Mouse (Mus musculus) hindbrain, embryonic 15.5 days (tissue): ENCODE measurements around the gene Cacng7. TPM values are rescaled to one million over a fixed set of nuclear protein-coding genes. Genes with fewer than 3 reads are reported as not detected.

Experiments used
- ATAC-seq: fragments of 200-750 bp; cut with Nextera tagmentation; 2 replicates; pipeline ENCODE4 v1.8.0; 2017; ENCODE audit warnings: low read depth, moderate number of reproducible peaks, moderate TSS enrichment; ENCODE audit not compliant: low FRiP score
- H3K27ac ChIP-seq: fragments of 300-500 bp; sonication (generic); replicated peaks from 2 replicates; pipeline ENCODE4 v1.5.1; 2015; ENCODE audit warnings: mild to moderate bottlenecking, inconsistent platforms
- H3K27me3 ChIP-seq: fragments of 300-500 bp; sonication (generic); 2 replicates; pipeline ENCODE4 v1.6.1; 2015; ENCODE audit warnings: control low read depth, inconsistent platforms
- H3K36me3 ChIP-seq: fragments of 300-500 bp; sonication (generic); 2 replicates; pipeline ENCODE4 v1.6.1; 2015; ENCODE audit warnings: control low read depth, inconsistent platforms
- H3K4me1 ChIP-seq: fragments of 300-500 bp; sonication (generic); replicated peaks from 2 replicates; pipeline ENCODE4 v1.6.1; 2015; ENCODE audit warnings: control low read depth, inconsistent platforms
- H3K4me2 ChIP-seq: fragments of 300-500 bp; sonication (generic); 2 replicates; pipeline ENCODE4 v1.6.1; 2015; ENCODE audit warnings: moderate library complexity, mild to moderate bottlenecking, inconsistent platforms
- H3K4me3 ChIP-seq: fragments of 300-500 bp; sonication (generic); 2 replicates; pipeline ENCODE4 v1.5.1; 2015; ENCODE audit warnings: mild to moderate bottlenecking, inconsistent platforms
- H3K9ac ChIP-seq: fragments of 300-500 bp; sonication (generic); 2 replicates; pipeline ENCODE4 v1.6.1; 2015; ENCODE audit warnings: inconsistent platforms
- H3K9me3 ChIP-seq: fragments of 300-500 bp; sonication (generic); 2 replicates; pipeline ENCODE4 v1.6.1; 2016; ENCODE audit warnings: control low read depth, inconsistent platforms
- WGBS: fragments of 180-500 bp; shearing (Covaris S2); methylation state at CpG from one replicate; pipeline ENCODE4 v1.1.7; 2015; 5-methylcytosine and 5-hydroxymethylcytosine counted together
- polyA plus RNA-seq: library from polyadenylated mRNA; unstranded; fragments of >200 nt; fragmentation: Nextera tagmentation; extraction: Ambion mirVana; gene quantifications from 2 replicates; pipeline ENCODE4 v1.2.1, GENCODE M21; 2015

Cacng7 gene
- polyA plus RNA-seq, 1 experiment from 2014 or later = 3.9 TPM

- Histone ChIP-seq H3K4me1 (peaks cover 37% of the 10 kb centered on the region), H3K9ac (no peak overlapping the region), H3K36me3 (peaks cover 26% of the 10 kb centered on the region), H3K27me3 (no peaks in the 10 kb centered on the region), H3K9me3 (no peaks in the 10 kb centered on the region), H3K4me2 (peak overlapping the region; percentile 47), H3K4me3 (peak overlapping the region; percentile 24), H3K27ac (no peak overlapping the region)
- ATAC-seq = no peak
- WGBS = 5% methylated on average over 14 of the region's 14 CpGs
These were observed 40.0 kb upstream of the Cacng7 start for GRCm38 (mm10) chr7:3292791-3293190.

GRCm38 (mm10) chr7:3294794-3295193 is 38.0 kb upstream of the Cacng7 start:
- no peaks in the 10 kb centered on the region for H3K27me3 ChIP-seq
- no peak overlapping the region for H3K9ac ChIP-seq
- no peaks in the 10 kb centered on the region for H3K9me3 ChIP-seq
- no peak for ATAC-seq
- H3K27ac ChIP-seq = no peak overlapping the region
- H3K4me2 ChIP-seq = no peak overlapping the region
- peaks cover 36% of the 10 kb centered on the region for H3K4me1 ChIP-seq
- 94% methylated on average over 1 of the region's 1 CpGs for WGBS
- H3K4me3 ChIP-seq = no peak overlapping the region
- peaks cover 32% of the 10 kb centered on the region for H3K36me3 ChIP-seq

- peaks cover 32% of the 10 kb centered on the region for H3K36me3 ChIP-seq
- no peaks in the 10 kb centered on the region for H3K27me3 ChIP-seq
- no peak overlapping the region for H3K4me3 ChIP-seq
- H3K4me2 ChIP-seq = no peak overlapping the region
- no peaks in the 10 kb centered on the region for H3K9me3 ChIP-seq
- H3K27ac ChIP-seq = no peak overlapping the region
- no peak overlapping the region for H3K9ac ChIP-seq
- WGBS = 91% methylated on average over 5 of the region's 5 CpGs
- peaks cover 28% of the 10 kb centered on the region for H3K4me1 ChIP-seq
- no peak for ATAC-seq
These were observed 37.2 kb upstream of the Cacng7 start for GRCm38 (mm10) chr7:3295321-3296110.

- Histone ChIP-seq H3K4me2 (no peak overlapping the region), H3K9ac (no peak overlapping the region)
- 96% methylated on average over 16 of the region's 16 CpGs for WGBS
These were observed 36.0 kb upstream of the Cacng7 start for GRCm38 (mm10) chr7:3296711-3297110.

GRCm38 (mm10) chr7:3299941-3300617 is 32.7 kb upstream of the Cacng7 start:
- Histone ChIP-seq H3K27me3 (peaks cover 12% of the 10 kb centered on the region; the same call in 1 of the 2 replicates), H3K36me3 (peaks cover 22% of the 10 kb centered on the region), H3K4me3 (no peak overlapping the region), H3K9me3 (no peaks in the 10 kb centered on the region), H3K9ac (no peak overlapping the region), H3K4me2 (no peak overlapping the region), H3K4me1 (peaks cover 36% of the 10 kb centered on the region), H3K27ac (no peak overlapping the region)
- ATAC-seq = no peak
- 57% methylated on average over 7 of the region's 7 CpGs for WGBS

More at GRCm38 (mm10) chr7:3296711-3297110, 36.0 kb upstream of the Cacng7 start:
- Histone ChIP-seq H3K9me3 (no peaks in the 10 kb centered on the region), H3K4me3 (no peak overlapping the region), H3K27ac (no peak overlapping the region), H3K4me1 (peaks cover 17% of the 10 kb centered on the region), H3K27me3 (peaks cover 8% of the 10 kb centered on the region; the same call in 1 of the 2 replicates), H3K36me3 (peaks cover 32% of the 10 kb centered on the region)
- ATAC-seq = no peak

- Histone ChIP-seq H3K36me3 (peaks cover 22% of the 10 kb centered on the region), H3K4me2 (no peak overlapping the region), H3K9me3 (no peaks in the 10 kb centered on the region), H3K4me3 (no peak overlapping the region), H3K27ac (no peak overlapping the region), H3K9ac (no peak overlapping the region), H3K27me3 (peaks cover 20% of the 10 kb centered on the region; the same call in 1 of the 2 replicates), H3K4me1 (peaks cover 37% of the 10 kb centered on the region)
- no peak for ATAC-seq
- 70% methylated on average over 8 of the region's 8 CpGs for WGBS
These were observed 31.7 kb upstream of the Cacng7 start for GRCm38 (mm10) chr7:3300891-3301627.

- Histone ChIP-seq H3K27me3 (peaks cover 25% of the 10 kb centered on the region; the same call in 1 of the 2 replicates), H3K36me3 (peaks cover 16% of the 10 kb centered on the region), H3K4me2 (peak overlapping the region; percentile 96), H3K27ac (no peak overlapping the region), H3K4me3 (peak overlapping the region; percentile 48), H3K9me3 (no peaks in the 10 kb centered on the region), H3K4me1 (peaks cover 37% of the 10 kb centered on the region), H3K9ac (peak overlapping the region; percentile 12; the same call in 1 of the 2 replicates)
- ATAC-seq = peak; percentile 33
- 6% methylated on average over 33 of the region's 33 CpGs for WGBS
These were observed 30.9 kb upstream of the Cacng7 start for GRCm38 (mm10) chr7:3301628-3302555.

GRCm38 (mm10) chr7:3302556-3303275 is 30.0 kb upstream of the Cacng7 start:
- H3K4me3 ChIP-seq = peak overlapping the region; percentile 48
- WGBS = under 1% methylated on average over 16 of the region's 16 CpGs
- ATAC-seq = peak; percentile 32
- no peaks in the 10 kb centered on the region for H3K9me3 ChIP-seq
- peaks cover 37% of the 10 kb centered on the region for H3K4me1 ChIP-seq
- H3K9ac ChIP-seq = peak overlapping the region; percentile 52
- H3K36me3 ChIP-seq = peaks cover 7% of the 10 kb centered on the region
- H3K27ac ChIP-seq = no peak overlapping the region
- peaks cover 28% of the 10 kb centered on the region; the same call in 1 of the 2 replicates for H3K27me3 ChIP-seq
- peak overlapping the region; percentile 96 for H3K4me2 ChIP-seq

GRCm38 (mm10) chr7:3303276-3303781 is 29.4 kb upstream of the Cacng7 start:
- Histone ChIP-seq H3K9ac (peak overlapping the region; percentile 52), H3K4me3 (peak overlapping the region; percentile 48), H3K9me3 (no peaks in the 10 kb centered on the region), H3K27ac (no peak overlapping the region), H3K27me3 (peaks cover 28% of the 10 kb centered on the region; the same call in 1 of the 2 replicates), H3K36me3 (peaks cover 6% of the 10 kb centered on the region), H3K4me1 (peaks cover 36% of the 10 kb centered on the region), H3K4me2 (peak overlapping the region; percentile 96)
- 2% methylated on average over 21 of the region's 29 CpGs for WGBS
- peak; percentile 71 for ATAC-seq

- peak overlapping the region; percentile 96 for H3K4me2 ChIP-seq
- 3% methylated on average over 12 of the region's 12 CpGs for WGBS
- peaks cover 28% of the 10 kb centered on the region; the same call in 1 of the 2 replicates for H3K27me3 ChIP-seq
These were observed 29.0 kb upstream of the Cacng7 start for GRCm38 (mm10) chr7:3303789-3304188.

More at GRCm38 (mm10) chr7:3303789-3304188, 29.0 kb upstream of the Cacng7 start:
- Histone ChIP-seq H3K27ac (no peak overlapping the region), H3K36me3 (peaks cover 2% of the 10 kb centered on the region; the same call in 1 of the 2 replicates), H3K9ac (peak overlapping the region; percentile 52), H3K9me3 (no peaks in the 10 kb centered on the region), H3K4me1 (peaks cover 34% of the 10 kb centered on the region), H3K4me3 (peak overlapping the region; percentile 48)
- ATAC-seq = peak; percentile 43; the same call in 1 of the 2 replicates
